Mouse (Mus musculus): ENCODE results near the gene Azin2. TPM values are rescaled to one million over a fixed set of nuclear protein-coding genes. Genes with fewer than 3 reads are reported as not detected.
A peak's percentile ranks its signal among the peaks of the same experiment; 100 is the strongest.

The Azin2 gene
- polyA plus RNA-seq, 1 experiment from 2014 or later, result 12.1 TPM

DNA sequence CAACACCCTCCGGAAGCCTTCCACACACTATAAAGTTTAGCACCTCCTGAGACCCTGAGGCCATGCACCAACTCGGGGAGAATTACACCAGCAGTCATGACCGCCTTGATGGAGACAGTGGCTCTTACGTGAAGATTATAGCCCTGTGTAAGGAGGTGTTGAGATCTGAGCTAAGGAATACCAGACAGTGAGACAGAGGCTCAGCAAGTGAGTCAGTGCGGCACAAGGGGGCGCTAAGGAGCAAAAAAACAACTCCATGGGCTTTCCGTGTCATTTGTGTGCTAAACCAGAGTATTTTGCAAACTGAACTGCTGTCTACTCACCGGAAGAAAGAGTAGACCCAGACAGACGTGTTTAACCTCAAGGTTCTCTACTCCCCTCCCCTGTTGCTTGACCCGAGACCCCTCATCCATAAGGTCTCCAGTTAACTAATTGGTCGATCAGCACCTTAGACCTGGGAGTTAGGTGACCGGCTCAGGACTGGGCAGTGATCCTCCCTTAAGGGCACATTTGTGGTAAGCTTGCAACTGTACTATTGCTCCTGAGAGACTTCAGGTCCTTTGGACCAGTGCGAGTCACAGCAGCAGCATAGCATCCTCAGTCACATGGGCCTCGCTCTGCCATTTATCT lies 8.9 kb upstream of the Azin2 start:
- Histone ChIP-seq H3K9me3 (no peaks in the 10 kb centered on the region), H3K27ac (replicated peaks) (no peak overlapping the region), H3K27me3 (replicated peaks; ENCODE audit: low read depth, poor library complexity, severe bottlenecking) (peaks cover 21% of the 10 kb centered on the region; the same call in 1 of the 2 replicates), H3K36me3 (replicated peaks) (no peaks in the 10 kb centered on the region), H3K4me1 (peaks cover 17% of the 10 kb centered on the region), H3K4me3 (no peak overlapping the region)
- peak; percentile 79 for DNase-seq (ENCODE audit: low spot score)
- 46% methylated on average over 14 of the region's 14 CpGs for WGBS

DNA sequence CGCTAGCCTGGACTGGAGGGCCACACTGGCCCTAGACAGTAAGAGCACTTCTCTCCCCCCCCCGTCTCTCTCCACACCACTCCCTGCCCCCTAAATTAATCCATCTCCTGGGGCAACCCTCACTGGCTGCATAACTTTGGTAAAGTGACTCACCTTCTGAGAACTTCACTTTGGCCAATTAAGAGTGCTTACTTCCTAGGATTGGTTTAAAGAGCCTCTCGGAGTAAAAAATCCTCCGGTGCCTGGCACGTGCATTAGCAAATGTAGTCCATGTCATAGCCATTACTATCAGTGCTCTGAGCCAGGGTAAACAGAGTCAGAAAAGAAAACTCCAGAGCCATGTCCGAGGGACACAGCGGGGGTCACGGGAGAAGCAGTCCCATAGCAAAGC lies 8.2 kb upstream of the Azin2 start:
- Histone ChIP-seq H3K36me3 (replicated peaks) (no peaks in the 10 kb centered on the region), H3K4me1 (peaks cover 17% of the 10 kb centered on the region), H3K27me3 (replicated peaks; ENCODE audit: low read depth, poor library complexity, severe bottlenecking) (peaks cover 21% of the 10 kb centered on the region), H3K9me3 (no peaks in the 10 kb centered on the region), H3K4me3 (no peak overlapping the region), H3K27ac (replicated peaks) (no peak overlapping the region)
- DNase-seq (ENCODE audit: low spot score), result no peak
- WGBS, result 83% methylated on average over 7 of the region's 8 CpGs

DNA sequence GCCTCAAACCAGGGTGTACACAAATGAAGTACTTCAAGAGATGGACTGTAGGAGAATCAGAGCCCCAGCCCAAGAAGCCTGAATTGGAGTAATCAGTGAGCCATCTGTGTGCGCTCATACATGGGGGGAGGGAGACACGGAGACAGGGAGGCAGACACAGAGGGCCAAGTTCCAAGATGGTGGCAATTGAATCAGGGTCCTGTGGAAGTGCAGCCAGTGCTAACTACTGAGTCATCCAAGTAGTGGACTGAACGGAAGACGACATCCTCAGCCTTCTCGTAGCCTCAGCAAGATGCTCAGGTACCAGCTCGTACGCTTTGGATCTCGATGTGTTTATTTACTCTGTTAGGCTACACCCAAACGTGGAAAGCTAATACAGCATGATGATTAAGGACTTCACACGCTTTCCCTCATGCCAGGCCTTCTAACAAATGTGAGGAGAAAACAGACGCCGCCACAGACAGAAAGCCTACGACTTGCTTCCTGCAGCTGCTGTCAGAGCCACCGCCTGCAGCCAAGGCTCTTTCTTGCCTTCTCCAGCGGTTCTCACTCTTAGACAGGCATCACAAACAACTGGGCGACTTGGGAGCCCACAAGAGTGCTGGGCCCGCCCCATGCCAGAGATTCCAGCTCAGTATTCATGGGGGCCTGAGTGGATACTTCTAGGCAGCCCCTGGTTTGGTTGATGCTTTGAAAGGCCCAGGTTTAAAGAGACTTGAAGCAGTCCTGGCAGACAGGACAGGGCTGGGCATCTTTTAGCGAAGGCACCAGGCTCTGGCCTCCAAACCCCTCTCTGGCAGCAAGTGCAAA lies 7.6 kb upstream of the Azin2 start:
- DNase-seq (ENCODE audit: low spot score), result no peak
- no peak overlapping the region for H3K4me3 ChIP-seq
- H3K27me3 ChIP-seq (replicated peaks; ENCODE audit: low read depth, poor library complexity, severe bottlenecking), result peaks cover 23% of the 10 kb centered on the region
- WGBS, result 73% methylated on average over 18 of the region's 18 CpGs
- H3K27ac ChIP-seq (replicated peaks), result no peak overlapping the region
- H3K9me3 ChIP-seq, result no peaks in the 10 kb centered on the region
- peaks cover 17% of the 10 kb centered on the region for H3K4me1 ChIP-seq
- H3K36me3 ChIP-seq (replicated peaks), result no peaks in the 10 kb centered on the region

DNA sequence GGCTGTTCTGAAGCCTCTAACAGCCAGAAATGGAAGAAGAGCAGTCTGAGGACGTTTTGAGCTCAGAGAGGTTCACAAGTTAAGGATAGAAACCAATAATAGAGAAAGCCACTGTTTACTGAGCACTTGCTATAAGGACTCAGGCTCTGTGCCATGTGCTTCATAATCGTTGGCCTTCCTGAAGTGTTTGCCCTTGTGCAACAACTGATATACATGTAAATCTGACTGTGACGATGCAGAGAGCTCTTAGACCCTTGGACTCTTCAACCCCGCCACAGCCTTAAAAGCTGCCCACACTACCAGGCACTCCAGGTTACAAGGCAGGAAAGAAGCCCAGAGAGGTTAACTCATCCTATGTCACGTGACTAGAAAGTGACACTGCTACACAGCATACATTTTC lies 6.8 kb upstream of the Azin2 start:
- 81% methylated on average over 5 of the region's 5 CpGs for WGBS
- Histone ChIP-seq H3K4me1 (peaks cover 17% of the 10 kb centered on the region), H3K27me3 (replicated peaks; ENCODE audit: low read depth, poor library complexity, severe bottlenecking) (peaks cover 30% of the 10 kb centered on the region), H3K36me3 (replicated peaks) (no peaks in the 10 kb centered on the region), H3K27ac (replicated peaks) (no peak overlapping the region), H3K9me3 (no peaks in the 10 kb centered on the region), H3K4me3 (no peak overlapping the region)
- DNase-seq (ENCODE audit: low spot score), result no peak

DNA sequence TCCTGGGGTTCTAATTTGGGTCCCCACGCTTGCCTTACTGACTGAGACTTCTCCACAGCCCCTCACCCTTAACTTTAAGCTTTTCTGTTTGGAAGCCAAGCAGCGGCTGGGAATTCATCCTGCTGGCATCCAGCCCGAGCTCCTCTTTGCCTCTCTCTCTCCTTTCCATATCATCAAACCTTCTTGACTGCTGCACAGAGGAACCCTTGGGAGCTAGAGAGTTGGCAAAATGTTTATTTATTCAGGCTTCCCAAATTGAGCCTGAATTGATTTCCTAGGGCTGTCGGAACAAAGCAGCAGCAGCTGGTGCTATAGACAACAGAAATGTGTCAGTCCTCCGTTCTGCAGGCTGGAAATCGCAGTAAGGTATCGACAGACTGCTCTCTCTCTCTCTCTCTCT lies 4.5 kb upstream of the Azin2 start:
- no peaks in the 10 kb centered on the region for H3K36me3 ChIP-seq (replicated peaks)
- no peaks in the 10 kb centered on the region for H3K9me3 ChIP-seq
- H3K4me3 ChIP-seq, result no peak overlapping the region
- 57% methylated on average over 7 of the region's 7 CpGs for WGBS
- peaks cover 36% of the 10 kb centered on the region for H3K27me3 ChIP-seq (replicated peaks; ENCODE audit: low read depth, poor library complexity, severe bottlenecking)
- no peak for DNase-seq (ENCODE audit: low spot score)
- H3K4me1 ChIP-seq, result peaks cover 33% of the 10 kb centered on the region
- no peak overlapping the region for H3K27ac ChIP-seq (replicated peaks)

DNA sequence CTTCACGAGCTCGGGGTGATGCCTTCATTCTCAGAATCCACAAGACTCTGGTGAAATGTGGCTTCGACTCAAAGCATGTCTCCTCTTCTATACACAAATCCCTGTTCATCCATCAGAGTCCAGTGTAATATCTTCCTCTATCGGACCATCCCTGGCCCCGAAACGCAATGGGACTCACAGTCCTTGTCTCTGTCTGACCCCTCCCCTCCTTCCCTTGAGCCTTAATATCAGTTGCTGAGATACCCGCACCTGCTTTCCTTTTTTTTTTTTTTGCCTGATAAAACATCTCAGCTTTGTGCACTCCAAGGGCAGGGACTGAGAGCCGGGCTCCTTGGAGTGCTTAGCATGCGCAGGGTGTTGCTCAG lies 666 bp upstream of the Azin2 start:
- DNase-seq (ENCODE audit: low spot score), result peak; percentile 24
- Histone ChIP-seq H3K36me3 (replicated peaks) (no peaks in the 10 kb centered on the region), H3K4me3 (peak overlapping the region; percentile 83), H3K27me3 (replicated peaks; ENCODE audit: low read depth, poor library complexity, severe bottlenecking) (peaks cover 48% of the 10 kb centered on the region), H3K9me3 (no peaks in the 10 kb centered on the region), H3K27ac (replicated peaks) (peak overlapping the region; percentile 89; the same call in 1 of the 2 replicates), H3K4me1 (peaks cover 51% of the 10 kb centered on the region)
- WGBS, result 9% methylated on average over 9 of the region's 9 CpGs

DNA sequence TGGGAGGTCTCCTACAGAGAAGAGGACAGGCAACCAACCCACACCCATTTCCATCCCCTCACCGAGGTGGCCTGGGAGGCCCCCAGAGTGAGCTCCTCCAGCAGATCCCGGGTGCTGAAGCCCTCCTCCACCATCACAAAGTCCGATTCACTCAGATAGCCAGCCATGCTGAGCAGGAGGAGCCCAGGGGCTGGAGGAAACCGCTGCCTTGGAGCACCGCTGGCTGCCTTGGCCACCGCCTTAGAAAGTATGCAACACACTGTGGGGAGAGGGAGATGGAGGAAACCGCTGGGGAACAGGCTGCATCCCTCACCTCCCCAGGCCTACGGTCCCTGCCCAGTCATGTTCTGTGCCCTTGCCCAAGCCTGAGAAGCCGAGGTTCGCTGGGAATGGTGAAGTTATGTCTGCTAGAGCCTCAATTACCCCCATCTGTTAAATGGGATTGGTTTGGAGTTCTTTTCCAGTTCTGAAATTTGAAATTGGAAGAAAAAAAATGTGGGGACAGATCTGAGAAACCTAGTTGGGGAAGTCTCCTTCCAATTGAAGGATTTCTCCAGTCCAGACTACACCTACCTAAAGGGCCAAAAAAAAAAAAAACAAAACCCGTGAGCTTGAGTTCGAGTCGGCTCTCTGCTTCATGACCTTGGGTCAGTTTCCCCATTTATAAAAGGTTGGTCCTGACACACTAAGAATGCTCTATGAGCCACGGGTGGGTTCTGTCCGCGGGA lies 777 bp downstream of the Azin2 start:
- Histone ChIP-seq H3K27ac (replicated peaks) (peak overlapping the region; percentile 89), H3K4me1 (peaks cover 52% of the 10 kb centered on the region), H3K36me3 (replicated peaks) (no peaks in the 10 kb centered on the region), H3K9me3 (no peaks in the 10 kb centered on the region), H3K4me3 (peak overlapping the region; percentile 83), H3K27me3 (replicated peaks; ENCODE audit: low read depth, poor library complexity, severe bottlenecking) (peaks cover 43% of the 10 kb centered on the region)
- WGBS, result 5% methylated on average over 16 of the region's 16 CpGs
- peak; percentile 43 for DNase-seq (ENCODE audit: low spot score)

DNA sequence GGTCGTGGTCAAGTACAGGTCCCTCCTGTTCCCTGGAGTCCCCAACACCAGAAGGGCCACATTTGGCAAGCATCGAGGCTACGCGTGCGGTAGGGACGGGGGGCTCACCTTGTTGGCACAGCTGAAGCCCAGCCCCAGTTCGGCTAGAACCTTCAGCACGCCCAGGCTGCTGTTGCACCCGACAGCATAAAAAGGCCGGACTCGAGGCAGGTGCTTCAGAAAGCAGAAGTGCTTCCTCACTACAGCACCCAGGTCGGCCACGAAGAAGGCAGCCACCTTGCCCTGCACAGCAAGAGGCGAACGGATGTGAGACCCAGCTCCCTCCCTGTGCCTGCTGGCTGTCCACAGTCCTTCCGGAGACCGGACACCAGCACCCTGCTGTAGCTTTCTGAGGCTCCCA lies 2.6 kb downstream of the Azin2 start:
- 84% methylated on average over 17 of the region's 17 CpGs for WGBS
- Histone ChIP-seq H3K27ac (replicated peaks) (no peak overlapping the region), H3K4me3 (no peak overlapping the region), H3K4me1 (peaks cover 52% of the 10 kb centered on the region), H3K36me3 (replicated peaks) (no peaks in the 10 kb centered on the region), H3K27me3 (replicated peaks; ENCODE audit: low read depth, poor library complexity, severe bottlenecking) (peaks cover 39% of the 10 kb centered on the region), H3K9me3 (no peaks in the 10 kb centered on the region)
- no peak for DNase-seq (ENCODE audit: low spot score)

DNA sequence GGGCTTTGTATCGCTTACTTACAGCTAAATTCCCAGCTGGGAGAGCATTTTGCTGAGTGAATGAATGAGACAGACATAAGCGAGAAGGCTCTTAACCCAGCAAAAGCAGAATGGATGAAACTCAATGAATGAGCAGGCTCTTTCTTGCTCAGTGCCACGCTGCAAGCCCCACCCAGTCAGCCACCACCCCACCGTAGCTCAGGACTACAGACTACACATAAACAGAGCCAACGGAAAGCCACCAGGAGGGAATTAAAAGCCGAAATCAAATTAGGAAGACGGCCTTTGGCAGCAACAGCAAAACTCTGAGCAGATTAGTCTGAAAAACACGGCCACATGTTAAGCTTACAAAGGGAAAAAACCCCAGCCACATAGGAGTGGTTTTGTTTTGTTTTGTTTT lies 3.4 kb downstream of the Azin2 start:
- H3K9me3 ChIP-seq, result no peaks in the 10 kb centered on the region
- H3K4me3 ChIP-seq, result no peak overlapping the region
- H3K27ac ChIP-seq (replicated peaks), result no peak overlapping the region
- peaks cover 31% of the 10 kb centered on the region for H3K27me3 ChIP-seq (replicated peaks; ENCODE audit: low read depth, poor library complexity, severe bottlenecking)
- DNase-seq (ENCODE audit: low spot score), result no peak
- peaks cover 52% of the 10 kb centered on the region for H3K4me1 ChIP-seq
- H3K36me3 ChIP-seq (replicated peaks), result no peaks in the 10 kb centered on the region
- WGBS, result 58% methylated on average over 8 of the region's 8 CpGs

DNA sequence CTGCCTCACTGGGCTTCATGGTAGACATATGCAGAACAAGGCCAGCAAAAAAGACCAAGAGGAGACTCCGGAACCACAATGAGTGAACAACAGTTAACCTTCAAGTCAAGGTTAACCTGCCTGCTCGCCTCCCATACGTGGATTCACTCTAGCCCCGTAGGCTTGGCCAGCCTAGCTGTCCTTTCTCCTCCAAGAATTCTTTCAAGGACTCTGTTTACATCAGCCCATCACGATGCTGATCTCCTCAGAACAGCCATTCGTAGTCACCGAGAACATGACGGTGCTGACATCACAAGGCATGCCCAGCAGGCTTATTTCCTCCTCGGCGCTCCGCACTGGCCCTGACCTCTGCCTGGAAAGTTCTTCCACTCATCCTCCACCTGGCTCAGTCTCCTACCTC lies 4.1 kb downstream of the Azin2 start:
- H3K27ac ChIP-seq (replicated peaks), result no peak overlapping the region
- H3K4me1 ChIP-seq, result peaks cover 50% of the 10 kb centered on the region
- H3K4me3 ChIP-seq, result no peak overlapping the region
- H3K9me3 ChIP-seq, result no peaks in the 10 kb centered on the region
- H3K36me3 ChIP-seq (replicated peaks), result no peaks in the 10 kb centered on the region
- WGBS, result 87% methylated on average over 11 of the region's 11 CpGs
- no peak for DNase-seq (ENCODE audit: low spot score)
- peaks cover 30% of the 10 kb centered on the region for H3K27me3 ChIP-seq (replicated peaks; ENCODE audit: low read depth, poor library complexity, severe bottlenecking)

DNA sequence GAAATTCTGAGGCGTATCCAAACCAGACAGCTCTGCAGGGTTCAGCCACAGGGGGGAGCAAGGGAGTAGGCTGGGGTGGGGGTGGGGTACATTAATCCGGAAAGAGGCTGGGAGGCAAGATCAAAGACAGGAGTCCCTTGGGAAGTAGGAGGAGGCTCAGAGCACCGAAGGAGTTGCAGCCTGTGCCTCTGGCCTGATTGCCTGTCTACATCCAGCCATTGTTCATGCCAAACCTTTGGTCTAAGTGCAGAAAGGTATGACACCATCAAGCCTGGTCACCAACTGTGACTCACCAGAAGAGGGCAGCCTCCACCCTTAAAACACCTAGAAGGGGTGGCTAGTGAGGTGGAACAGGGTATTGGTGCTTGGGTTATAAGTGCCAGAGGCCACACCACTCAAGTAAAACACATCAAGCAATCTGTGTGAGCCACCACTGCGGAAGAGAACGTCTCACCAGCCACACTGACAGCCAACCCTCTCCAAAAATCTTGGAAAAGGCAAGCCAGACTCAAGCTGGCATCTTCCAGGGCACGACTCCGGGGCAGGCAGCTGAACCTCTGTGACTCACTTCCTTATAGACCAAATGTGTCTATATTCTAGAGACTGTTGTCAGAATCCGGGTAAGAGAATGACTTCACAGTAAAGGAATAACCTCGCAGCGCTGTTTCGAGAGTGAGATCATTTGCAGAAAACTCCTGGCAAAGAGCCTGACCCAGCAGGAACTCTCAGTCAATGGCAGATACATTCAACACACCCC lies 4.9 kb downstream of the Azin2 start:
- Histone ChIP-seq H3K9me3 (no peaks in the 10 kb centered on the region), H3K36me3 (replicated peaks) (no peaks in the 10 kb centered on the region), H3K27ac (replicated peaks) (peak overlapping the region; percentile 24; the same call in 1 of the 2 replicates), H3K4me1 (peaks cover 42% of the 10 kb centered on the region), H3K27me3 (replicated peaks; ENCODE audit: low read depth, poor library complexity, severe bottlenecking) (peaks cover 30% of the 10 kb centered on the region), H3K4me3 (peak overlapping the region; percentile 19; the same call in 1 of the 2 replicates)
- DNase-seq (ENCODE audit: low spot score), result peak; percentile 75
- WGBS, result 54% methylated on average over 11 of the region's 11 CpGs

DNA sequence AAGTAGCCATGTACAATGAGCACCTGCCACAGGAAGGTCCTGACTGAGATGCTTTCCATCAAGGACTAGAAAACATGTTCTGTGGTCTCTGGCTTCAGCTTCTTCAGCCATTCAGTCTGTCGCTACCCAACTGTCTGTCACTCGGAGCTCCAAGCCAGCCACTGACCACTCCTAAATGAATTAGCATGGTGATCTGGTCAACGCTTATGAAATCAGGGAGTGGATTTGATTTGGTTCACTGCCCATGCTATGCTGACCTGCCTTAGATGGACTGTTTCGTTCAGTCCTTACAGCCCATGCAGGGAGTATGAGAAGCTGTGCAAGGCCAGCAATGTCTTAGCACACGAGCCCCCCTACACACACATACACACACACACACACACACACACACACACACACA lies 8.4 kb downstream of the Azin2 start:
- Histone ChIP-seq H3K36me3 (replicated peaks) (no peaks in the 10 kb centered on the region), H3K4me3 (no peak overlapping the region), H3K27ac (replicated peaks) (no peak overlapping the region), H3K4me1 (peaks cover 24% of the 10 kb centered on the region), H3K27me3 (replicated peaks; ENCODE audit: low read depth, poor library complexity, severe bottlenecking) (peaks cover 2% of the 10 kb centered on the region; the same call in 1 of the 2 replicates), H3K9me3 (no peaks in the 10 kb centered on the region)
- DNase-seq (ENCODE audit: low spot score), result no peak
- 90% methylated on average over 5 of the region's 5 CpGs for WGBS

All from embryonic facial prominence, embryonic 10.5 days (tissue).